Mouse (Mus musculus): ENCODE data around the gene Syne1. TPM values are rescaled to one million over a fixed set of nuclear protein-coding genes. Genes with fewer than 3 reads are reported as not detected.
"Not testable (repeated sequence)": the region's sequence is repeated elsewhere in the genome, so short reads cannot be mapped to it uniquely, and the experiment has no call there.

Syne1 gene
- polyA plus RNA-seq, 1 experiment = 140 TPM

- no peak overlapping the region for H3K27ac ChIP-seq (ENCODE audit: insufficient read depth, low read depth, low read length)
- H3K4me1 ChIP-seq (ENCODE audit: control insufficient read depth, insufficient read depth, low read length) = peaks cover 6% of the 10 kb centered on the region; the same call in 1 of the 2 replicates
- TF ChIP-seq POLR2A (IDR thresholded peaks at IDR 0.05; ENCODE audit: insufficient read depth, low read depth, low read length) (no peak), CTCF (IDR thresholded peaks at IDR 0.05; ENCODE audit: insufficient read depth, low read depth, low read length) (no peak)
- WGBS = 24% methylated on average over 2 of the region's 2 CpGs
- H3K4me3 ChIP-seq (ENCODE audit: insufficient read depth, low read depth, low read length) = no peak overlapping the region
These were observed 43.8 kb downstream of the Syne1 start for GRCm38 (mm10) chr10:5507478-5507877.

- H3K4me1 ChIP-seq (ENCODE audit: control insufficient read depth, insufficient read depth, low read length) = peaks cover 7% of the 10 kb centered on the region; the same call in 1 of the 2 replicates
- TF ChIP-seq POLR2A (IDR thresholded peaks at IDR 0.05; ENCODE audit: insufficient read depth, low read depth, low read length) = no peak
- TF ChIP-seq CTCF (IDR thresholded peaks at IDR 0.05; ENCODE audit: insufficient read depth, low read depth, low read length) = no peak
- WGBS = 81% methylated on average over 3 of the region's 3 CpGs
- H3K4me3 ChIP-seq (ENCODE audit: insufficient read depth, low read depth, low read length) = no peak overlapping the region
- no peak overlapping the region for H3K27ac ChIP-seq (ENCODE audit: insufficient read depth, low read depth, low read length)
These were observed 46.5 kb downstream of the Syne1 start for GRCm38 (mm10) chr10:5504761-5505160.

- Histone ChIP-seq H3K27ac (ENCODE audit: insufficient read depth, low read depth, low read length) (no peak overlapping the region), H3K4me1 (ENCODE audit: control insufficient read depth, insufficient read depth, low read length) (peaks cover 7% of the 10 kb centered on the region; the same call in 1 of the 2 replicates), H3K4me3 (ENCODE audit: insufficient read depth, low read depth, low read length) (no peak overlapping the region)
- TF ChIP-seq POLR2A (IDR thresholded peaks at IDR 0.05; ENCODE audit: insufficient read depth, low read depth, low read length) (no peak), CTCF (IDR thresholded peaks at IDR 0.05; ENCODE audit: insufficient read depth, low read depth, low read length) (no peak)
- 92% methylated on average over 3 of the region's 3 CpGs for whole genome bisulfite sequencing
These were observed 47.4 kb downstream of the Syne1 start for GRCm38 (mm10) chr10:5503909-5504308.

GRCm38 (mm10) chr10:5499684-5500369, 51.5 kb downstream of the Syne1 start:
- H3K27ac ChIP-seq (ENCODE audit: insufficient read depth, low read depth, low read length); H3K4me1 ChIP-seq (ENCODE audit: control insufficient read depth, insufficient read depth, low read length); H3K4me3 ChIP-seq (ENCODE audit: insufficient read depth, low read depth, low read length): not testable (repeated sequence)
- WGBS = 67% methylated on average over 6 of the region's 6 CpGs

GRCm38 (mm10) chr10:5497859-5498258, 53.4 kb downstream of the Syne1 start:
- WGBS = 45% methylated on average over 2 of the region's 2 CpGs
- Histone ChIP-seq H3K27ac (ENCODE audit: insufficient read depth, low read depth, low read length) (no peak overlapping the region), H3K4me1 (ENCODE audit: control insufficient read depth, insufficient read depth, low read length) (peaks cover 4% of the 10 kb centered on the region; the same call in 1 of the 2 replicates), H3K4me3 (ENCODE audit: insufficient read depth, low read depth, low read length) (no peak overlapping the region)
- TF ChIP-seq POLR2A (IDR thresholded peaks at IDR 0.05; ENCODE audit: insufficient read depth, low read depth, low read length) (no peak), CTCF (IDR thresholded peaks at IDR 0.05; ENCODE audit: insufficient read depth, low read depth, low read length) (no peak)

- no peak overlapping the region for H3K4me3 ChIP-seq (ENCODE audit: insufficient read depth, low read depth, low read length)
- no peak overlapping the region for H3K27ac ChIP-seq (ENCODE audit: insufficient read depth, low read depth, low read length)
- TF ChIP-seq POLR2A (IDR thresholded peaks at IDR 0.05; ENCODE audit: insufficient read depth, low read depth, low read length) (no peak), CTCF (IDR thresholded peaks at IDR 0.05; ENCODE audit: insufficient read depth, low read depth, low read length) (no peak)
- 48% methylated on average over 9 of the region's 9 CpGs for WGBS
- peaks cover 2% of the 10 kb centered on the region; the same call in 1 of the 2 replicates for H3K4me1 ChIP-seq (ENCODE audit: control insufficient read depth, insufficient read depth, low read length)
These were observed 60.2 kb downstream of the Syne1 start for GRCm38 (mm10) chr10:5491050-5491449.

- WGBS = 67% methylated on average over 6 of the region's 6 CpGs
- H3K27ac ChIP-seq (ENCODE audit: insufficient read depth, low read depth, low read length) = no peak overlapping the region
- peaks cover 1% of the 10 kb centered on the region; the same call in 1 of the 2 replicates for H3K4me1 ChIP-seq (ENCODE audit: control insufficient read depth, insufficient read depth, low read length)
- TF ChIP-seq POLR2A (IDR thresholded peaks at IDR 0.05; ENCODE audit: insufficient read depth, low read depth, low read length) = no peak
- TF ChIP-seq CTCF (IDR thresholded peaks at IDR 0.05; ENCODE audit: insufficient read depth, low read depth, low read length) = no peak
- no peak overlapping the region for H3K4me3 ChIP-seq (ENCODE audit: insufficient read depth, low read depth, low read length)
These were observed 61.3 kb downstream of the Syne1 start for GRCm38 (mm10) chr10:5490029-5490428.

- WGBS = 53% methylated on average over 5 of the region's 5 CpGs
- no peak for TF ChIP-seq POLR2A (IDR thresholded peaks at IDR 0.05; ENCODE audit: insufficient read depth, low read depth, low read length)
- Histone ChIP-seq H3K27ac (ENCODE audit: insufficient read depth, low read depth, low read length) (no peak overlapping the region), H3K4me1 (ENCODE audit: control insufficient read depth, insufficient read depth, low read length) (no peaks in the 10 kb centered on the region), H3K4me3 (ENCODE audit: insufficient read depth, low read depth, low read length) (no peak overlapping the region)
These were observed 63.2 kb downstream of the Syne1 start for GRCm38 (mm10) chr10:5488097-5488496.

- no peaks in the 10 kb centered on the region for H3K4me1 ChIP-seq (ENCODE audit: control insufficient read depth, insufficient read depth, low read length)
- H3K27ac ChIP-seq (ENCODE audit: insufficient read depth, low read depth, low read length) = no peak overlapping the region
- WGBS = 79% methylated on average over 9 of the region's 9 CpGs
- TF ChIP-seq CTCF (IDR thresholded peaks at IDR 0.05; ENCODE audit: insufficient read depth, low read depth, low read length) = no peak
- no peak for TF ChIP-seq POLR2A (IDR thresholded peaks at IDR 0.05; ENCODE audit: insufficient read depth, low read depth, low read length)
- H3K4me3 ChIP-seq (ENCODE audit: insufficient read depth, low read depth, low read length) = no peak overlapping the region
These were observed 70.4 kb downstream of the Syne1 start for GRCm38 (mm10) chr10:5480552-5481550.
